Mouse (Mus musculus): ENCODE measurements around the gene Anapc16. TPM values are rescaled to one million over a fixed set of nuclear protein-coding genes. Genes with fewer than 3 reads are reported as not detected.
A peak's percentile ranks its signal among the peaks of the same experiment; 100 is the strongest.

Anapc16 gene
- polyA plus RNA-seq, 1 experiment: 100 TPM

- 67% methylated on average over 13 of the region's 13 CpGs for whole genome bisulfite sequencing
- Histone ChIP-seq H3K36me3 (ENCODE audit: control insufficient read depth, insufficient read depth, low read length) (no peaks in the 10 kb centered on the region), H3K4me3 (ENCODE audit: insufficient read depth, low read depth, low read length) (no peak overlapping the region), H3K4me1 (ENCODE audit: control insufficient read depth, insufficient read depth, low read length) (peaks cover 8% of the 10 kb centered on the region), H3K27me3 (replicated peaks; ENCODE audit: control insufficient read depth, insufficient read depth, low read length) (no peaks in the 10 kb centered on the region), H3K27ac (ENCODE audit: insufficient read depth, low read depth, low read length) (no peak overlapping the region; the same call in 1 of the 2 replicates)
- TF ChIP-seq POLR2A (IDR thresholded peaks at IDR 0.05; ENCODE audit: low read depth, low read length) (no peak), CTCF (conservative IDR thresholded peaks at IDR 0.05; ENCODE audit: insufficient read depth, insufficient read length, low read depth, low read length) (no peak)
- no peak for DNase-seq
Observed at GRCm38 (mm10) chr10:60026759-60027395, 23.9 kb upstream of the Anapc16 start.

GRCm38 (mm10) chr10:60023751-60024150 is 20.8 kb upstream of the Anapc16 start:
- Histone ChIP-seq H3K27ac (ENCODE audit: insufficient read depth, low read depth, low read length) (no peak overlapping the region), H3K4me1 (ENCODE audit: control insufficient read depth, insufficient read depth, low read length) (peaks cover 6% of the 10 kb centered on the region), H3K4me3 (ENCODE audit: insufficient read depth, low read depth, low read length) (no peak overlapping the region), H3K36me3 (ENCODE audit: control insufficient read depth, insufficient read depth, low read length) (no peaks in the 10 kb centered on the region; the same call in 1 of the 2 replicates), H3K27me3 (replicated peaks; ENCODE audit: control insufficient read depth, insufficient read depth, low read length) (no peaks in the 10 kb centered on the region)
- TF ChIP-seq CTCF (conservative IDR thresholded peaks at IDR 0.05; ENCODE audit: insufficient read depth, insufficient read length, low read depth, low read length) (no peak), POLR2A (IDR thresholded peaks at IDR 0.05; ENCODE audit: low read depth, low read length) (no peak)
- no peak for DNase-seq
- 91% methylated on average over 1 of the region's 1 CpGs for WGBS

GRCm38 (mm10) chr10:60019299-60019698 is 16.4 kb upstream of the Anapc16 start:
- Histone ChIP-seq H3K27me3 (replicated peaks; ENCODE audit: control insufficient read depth, insufficient read depth, low read length) (no peaks in the 10 kb centered on the region), H3K27ac (ENCODE audit: insufficient read depth, low read depth, low read length) (no peak overlapping the region), H3K4me1 (ENCODE audit: control insufficient read depth, insufficient read depth, low read length) (no peaks in the 10 kb centered on the region), H3K36me3 (ENCODE audit: control insufficient read depth, insufficient read depth, low read length) (no peaks in the 10 kb centered on the region; the same call in none of the 2 replicates), H3K4me3 (ENCODE audit: insufficient read depth, low read depth, low read length) (no peak overlapping the region)
- TF ChIP-seq POLR2A (IDR thresholded peaks at IDR 0.05; ENCODE audit: low read depth, low read length): no peak
- TF ChIP-seq CTCF (conservative IDR thresholded peaks at IDR 0.05; ENCODE audit: insufficient read depth, insufficient read length, low read depth, low read length): no peak
- 69% methylated on average over 2 of the region's 2 CpGs for WGBS
- DNase-seq: no peak

DNA sequence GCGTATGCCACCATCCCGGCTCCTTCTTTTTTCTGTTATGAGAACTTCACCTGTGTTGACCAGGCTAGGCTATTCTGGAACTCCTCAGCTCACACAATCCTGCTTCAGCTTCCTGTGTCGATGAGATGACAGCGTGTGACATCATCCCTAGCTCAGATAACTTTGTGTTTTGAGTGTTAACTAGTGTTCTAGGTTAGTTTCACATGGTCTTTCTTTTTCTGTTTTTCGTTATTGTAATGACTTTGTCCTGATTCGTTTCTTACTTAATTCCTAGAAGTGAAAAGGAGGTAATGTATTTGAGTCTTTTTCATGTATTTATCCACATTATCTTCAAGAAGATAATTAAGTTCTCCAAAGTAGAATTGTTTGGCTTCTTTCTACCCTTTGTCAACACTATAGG is 13.3 kb upstream of the Anapc16 start:
- Histone ChIP-seq H3K4me1 (ENCODE audit: control insufficient read depth, insufficient read depth, low read length) (no peaks in the 10 kb centered on the region), H3K4me3 (ENCODE audit: insufficient read depth, low read depth, low read length) (no peak overlapping the region), H3K27me3 (replicated peaks; ENCODE audit: control insufficient read depth, insufficient read depth, low read length) (no peaks in the 10 kb centered on the region), H3K27ac (ENCODE audit: insufficient read depth, low read depth, low read length) (no peak overlapping the region), H3K36me3 (ENCODE audit: control insufficient read depth, insufficient read depth, low read length) (no peaks in the 10 kb centered on the region; the same call in none of the 2 replicates)
- 91% methylated on average over 6 of the region's 6 CpGs for WGBS
- no peak for DNase-seq
- TF ChIP-seq CTCF (conservative IDR thresholded peaks at IDR 0.05; ENCODE audit: insufficient read depth, insufficient read length, low read depth, low read length): no peak
- TF ChIP-seq POLR2A (IDR thresholded peaks at IDR 0.05; ENCODE audit: low read depth, low read length): no peak

GRCm38 (mm10) chr10:60009115-60009514 is 6.2 kb upstream of the Anapc16 start:
- Histone ChIP-seq H3K36me3 (ENCODE audit: control insufficient read depth, insufficient read depth, low read length) (peaks cover 3% of the 10 kb centered on the region), H3K27ac (ENCODE audit: insufficient read depth, low read depth, low read length) (no peak overlapping the region), H3K27me3 (replicated peaks; ENCODE audit: control insufficient read depth, insufficient read depth, low read length) (no peaks in the 10 kb centered on the region), H3K4me3 (ENCODE audit: insufficient read depth, low read depth, low read length) (no peak overlapping the region), H3K4me1 (ENCODE audit: control insufficient read depth, insufficient read depth, low read length) (peaks cover 2% of the 10 kb centered on the region; the same call in 1 of the 2 replicates)
- DNase-seq: no peak
- TF ChIP-seq CTCF (conservative IDR thresholded peaks at IDR 0.05; ENCODE audit: insufficient read depth, insufficient read length, low read depth, low read length) (no peak), POLR2A (IDR thresholded peaks at IDR 0.05; ENCODE audit: low read depth, low read length) (no peak)
- WGBS: 62% methylated on average over 3 of the region's 3 CpGs

DNA sequence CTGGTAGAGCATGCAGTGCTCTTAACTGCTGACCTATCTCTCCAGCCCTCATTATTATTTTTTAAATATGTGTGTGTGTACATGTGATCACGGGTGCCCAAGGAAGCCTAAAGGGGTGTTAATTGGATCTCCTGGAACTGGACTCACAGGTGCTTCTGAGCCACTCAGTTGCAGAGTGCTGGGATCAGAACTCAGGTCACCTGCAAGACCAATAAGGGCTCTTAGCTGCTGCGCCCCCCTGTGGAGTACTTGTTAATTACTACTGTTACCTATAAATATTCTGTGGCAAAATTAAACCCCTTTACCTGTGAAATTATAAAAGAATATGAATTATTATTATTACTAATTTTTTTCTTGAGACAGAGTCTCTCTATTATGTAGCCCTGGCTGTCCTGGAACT is 2.3 kb upstream of the Anapc16 start:
- Histone ChIP-seq H3K36me3 (ENCODE audit: control insufficient read depth, insufficient read depth, low read length) (peaks cover 3% of the 10 kb centered on the region), H3K27me3 (replicated peaks; ENCODE audit: control insufficient read depth, insufficient read depth, low read length) (no peaks in the 10 kb centered on the region), H3K27ac (ENCODE audit: insufficient read depth, low read depth, low read length) (no peak overlapping the region), H3K4me1 (ENCODE audit: control insufficient read depth, insufficient read depth, low read length) (peaks cover 12% of the 10 kb centered on the region), H3K4me3 (ENCODE audit: insufficient read depth, low read depth, low read length) (no peak overlapping the region)
- DNase-seq: peak; percentile 43
- peak; percentile 39; the same call in 1 of the 2 replicates for TF ChIP-seq CTCF (conservative IDR thresholded peaks at IDR 0.05; ENCODE audit: insufficient read depth, insufficient read length, low read depth, low read length)
- TF ChIP-seq POLR2A (IDR thresholded peaks at IDR 0.05; ENCODE audit: low read depth, low read length): no peak
- WGBS: 58% methylated on average over 2 of the region's 2 CpGs

- TF ChIP-seq POLR2A (IDR thresholded peaks at IDR 0.05; ENCODE audit: low read depth, low read length) (no peak), CTCF (conservative IDR thresholded peaks at IDR 0.05; ENCODE audit: insufficient read depth, insufficient read length, low read depth, low read length) (no peak)
- H3K27ac ChIP-seq (ENCODE audit: insufficient read depth, low read depth, low read length): peak overlapping the region; percentile 71
- DNase-seq: no peak
- H3K4me3 ChIP-seq (ENCODE audit: insufficient read depth, low read depth, low read length): peak overlapping the region; percentile 91
- H3K36me3 ChIP-seq (ENCODE audit: control insufficient read depth, insufficient read depth, low read length): peaks cover 3% of the 10 kb centered on the region
- H3K4me1 ChIP-seq (ENCODE audit: control insufficient read depth, insufficient read depth, low read length): peaks cover 12% of the 10 kb centered on the region
- no peaks in the 10 kb centered on the region for H3K27me3 ChIP-seq (replicated peaks; ENCODE audit: control insufficient read depth, insufficient read depth, low read length)
- 74% methylated on average over 9 of the region's 9 CpGs for WGBS
Observed at GRCm38 (mm10) chr10:60003847-60004246, 912 bp upstream of the Anapc16 start.
